Mouse (Mus musculus) ovary, postnatal 10 days (tissue): ENCODE measurements around the gene Gde1.

Experiments used
- DNase-seq: peaks from one replicate; pipeline ENCODE4 v3.0.0; 2022; ENCODE audit warnings: low spot score

Gde1 gene

DNA sequence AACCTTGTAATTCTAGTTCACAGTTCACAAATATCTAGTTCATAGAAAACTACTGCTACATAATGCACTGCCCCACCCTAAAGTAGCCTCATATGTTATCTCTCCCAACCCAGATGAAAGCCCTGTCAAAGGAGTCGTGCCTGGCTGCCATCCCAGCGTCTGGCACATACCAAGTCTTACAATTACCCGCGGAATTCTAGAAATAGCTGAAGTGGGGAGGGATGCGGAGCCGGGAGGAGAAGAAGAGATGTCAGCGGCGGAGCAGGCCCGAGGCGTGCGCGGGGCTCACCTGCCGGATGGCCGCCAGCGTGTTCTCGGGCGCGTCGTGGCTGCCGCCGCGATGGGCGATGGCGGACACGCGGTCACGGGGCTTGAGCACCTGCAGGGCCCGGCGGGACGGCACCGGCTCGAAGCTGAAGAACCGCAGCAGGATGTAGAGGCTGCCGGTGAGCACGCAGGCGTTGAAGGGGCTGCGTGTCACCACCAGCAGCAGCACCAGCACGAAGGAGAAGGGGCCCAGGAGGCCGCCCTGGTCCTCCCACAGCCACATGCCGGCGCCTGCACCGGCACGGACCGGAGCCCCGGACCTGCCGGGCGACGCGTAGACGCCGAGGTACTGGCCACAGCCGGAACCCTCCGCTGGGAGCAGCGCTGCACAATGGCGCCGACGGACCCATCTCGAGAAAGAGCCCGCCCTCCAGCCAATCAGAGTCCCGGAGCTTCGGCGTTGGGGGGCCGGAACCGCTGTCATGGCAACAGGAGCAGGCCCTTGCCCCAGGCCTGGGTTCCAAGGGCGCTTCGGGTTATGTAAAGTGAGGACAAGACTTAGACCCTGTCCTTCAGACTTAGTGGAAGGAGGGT, at the start of gene Gde1:
Gene Gde1 (minus strand): TSS at position 678 of the 861 bp plus-strand sequence.
- peak; percentile 83 for DNase-seq

DNA sequence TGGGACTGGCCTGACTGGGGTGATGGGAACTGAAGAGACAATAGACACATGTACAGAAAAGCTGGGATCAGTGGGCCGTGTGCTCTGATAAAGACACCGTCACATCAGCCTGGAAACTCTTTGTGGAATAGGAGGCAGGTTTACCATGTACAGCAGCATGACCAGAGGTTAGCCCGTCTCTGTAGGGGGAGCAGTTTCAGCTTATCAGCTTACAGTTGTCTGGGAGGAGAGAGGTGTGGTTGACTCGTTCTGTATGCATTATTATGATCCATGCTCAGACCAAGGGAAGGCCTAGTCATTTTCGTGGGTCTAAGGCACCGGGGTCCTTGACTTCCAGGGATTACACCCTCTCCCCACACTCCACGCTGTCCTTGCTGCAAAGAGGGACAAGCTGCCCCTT, 46.0 kb upstream of the Gde1 start:
- DNase-seq: no peak

GRCm38 (mm10) chr7:118749706-118750105, 44.1 kb upstream of the Gde1 start:
- DNase-seq: no peak

DNA sequence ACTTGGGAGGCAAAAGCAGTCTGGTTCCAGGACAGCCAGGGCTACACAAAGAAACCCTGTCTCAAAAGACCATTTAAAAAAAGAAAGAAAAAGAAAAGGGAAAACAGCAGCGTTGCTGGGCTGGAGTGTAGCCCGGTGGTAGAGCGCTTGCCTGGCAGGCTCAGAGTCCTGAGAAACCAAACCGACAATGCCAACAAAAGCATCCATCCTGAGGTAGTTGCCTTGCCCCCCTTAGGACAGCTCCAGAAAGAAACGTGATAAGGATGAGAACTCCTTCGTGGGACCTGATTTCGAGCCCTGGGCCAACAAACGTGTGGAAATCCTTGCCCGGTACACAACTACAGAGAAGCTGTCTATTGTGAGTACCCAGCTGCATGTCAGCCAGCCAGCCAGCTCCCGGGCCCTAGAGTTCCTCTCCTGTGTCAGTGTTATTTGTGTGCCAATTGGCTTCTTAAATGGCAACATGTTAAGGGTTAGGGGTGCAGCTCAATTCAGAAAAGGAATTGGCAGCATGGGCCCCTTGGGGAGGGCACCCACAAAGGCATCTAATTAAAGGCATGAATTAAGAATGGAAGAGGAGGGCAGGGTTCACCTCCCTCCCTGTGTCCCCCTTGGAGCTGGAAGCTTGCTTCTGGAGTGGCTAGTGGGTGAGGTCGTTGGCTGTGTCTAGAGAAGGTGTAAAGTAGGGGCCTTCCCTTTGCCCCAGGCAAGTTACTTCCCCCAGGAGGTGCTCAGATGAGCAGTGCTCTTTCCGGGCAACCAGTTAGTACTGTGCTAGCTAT, 42.5 kb upstream of the Gde1 start:
- DNase-seq: no peak

- no peak for DNase-seq
Measured at GRCm38 (mm10) chr7:118744766-118745165, 39.2 kb upstream of the Gde1 start.

DNA sequence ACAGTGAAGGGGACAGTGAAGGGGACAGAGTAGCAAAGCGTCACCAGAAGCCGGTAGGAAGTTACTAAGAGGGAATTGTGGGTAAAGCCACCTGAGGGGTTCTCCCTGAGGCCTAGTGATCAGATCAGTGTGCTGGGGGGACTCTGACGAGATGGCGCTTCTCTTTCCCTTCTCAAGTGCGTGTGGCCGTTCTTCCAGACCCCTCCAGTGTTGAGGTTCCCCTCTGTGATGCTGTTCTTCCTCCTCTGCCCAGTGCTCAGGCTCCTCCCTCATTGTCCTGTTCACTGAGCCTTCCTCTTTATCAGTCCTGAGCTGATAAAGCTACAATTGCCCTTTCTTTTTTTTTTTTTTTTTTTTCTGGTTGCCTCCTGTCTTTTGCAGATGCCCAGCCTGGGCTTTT, 36.7 kb upstream of the Gde1 start:
- DNase-seq: no peak

DNA sequence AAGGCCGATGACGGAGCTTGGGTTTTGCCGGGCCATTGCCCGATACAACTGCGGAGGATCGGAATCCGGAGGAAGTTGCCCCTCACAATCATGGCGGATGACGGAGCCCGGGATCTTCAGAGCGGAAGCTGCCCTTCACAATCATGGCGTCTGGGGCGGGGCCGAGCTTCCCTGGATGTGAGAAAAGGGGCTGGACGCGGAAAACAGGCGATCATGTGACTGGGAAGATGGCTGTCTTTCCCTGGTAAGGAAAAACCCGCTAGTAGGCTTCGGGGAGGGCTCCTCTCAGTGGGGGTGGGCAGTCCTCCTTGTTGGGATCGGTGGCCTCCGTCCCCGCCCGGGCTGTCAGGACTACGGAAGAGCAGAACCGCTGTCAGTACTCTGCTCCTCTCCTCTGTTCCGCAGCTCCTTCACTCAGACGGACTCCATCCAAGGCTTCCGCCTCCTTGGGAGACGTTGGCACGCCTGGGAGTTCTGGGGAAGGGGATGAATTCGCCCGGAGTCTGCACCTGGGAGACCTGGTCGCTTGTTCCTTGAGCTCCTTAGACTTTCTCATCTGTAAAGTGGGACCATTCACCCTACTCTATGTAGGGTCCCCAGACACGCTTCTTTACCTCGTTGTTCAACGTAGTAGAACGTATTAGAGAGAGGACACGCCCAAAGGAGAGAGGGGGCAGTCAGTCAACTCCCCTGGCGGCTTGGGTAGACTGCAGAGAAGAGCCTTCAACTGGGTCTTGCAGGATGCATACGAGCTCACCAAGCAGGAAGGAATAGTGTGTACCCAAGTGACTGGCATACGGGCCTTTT, 35.2 kb upstream of the Gde1 start:
- DNase-seq: peak; percentile 75

- peak; percentile 48 for DNase-seq
Measured at GRCm38 (mm10) chr7:118739975-118740531, 34.5 kb upstream of the Gde1 start, which contains the start of gene Vps35l. TSS of gene Vps35l (plus strand) at chr7:118740226.

- DNase-seq: no peak
Measured at GRCm38 (mm10) chr7:118738730-118739129, 33.2 kb upstream of the Gde1 start.

GRCm38 (mm10) chr7:118733225-118733624, 27.6 kb upstream of the Gde1 start:
- DNase-seq: no peak

GRCm38 (mm10) chr7:118731781-118732180, 26.2 kb upstream of the Gde1 start:
- no peak for DNase-seq

GRCm38 (mm10) chr7:118728846-118729587, 23.4 kb upstream of the Gde1 start:
- no peak for DNase-seq

GRCm38 (mm10) chr7:118725459-118725858, 19.9 kb upstream of the Gde1 start:
- DNase-seq: no peak

- no peak for DNase-seq
Measured at GRCm38 (mm10) chr7:118723927-118724326, 18.3 kb upstream of the Gde1 start.

GRCm38 (mm10) chr7:118718066-118718465, 12.5 kb upstream of the Gde1 start:
- DNase-seq: no peak

DNA sequence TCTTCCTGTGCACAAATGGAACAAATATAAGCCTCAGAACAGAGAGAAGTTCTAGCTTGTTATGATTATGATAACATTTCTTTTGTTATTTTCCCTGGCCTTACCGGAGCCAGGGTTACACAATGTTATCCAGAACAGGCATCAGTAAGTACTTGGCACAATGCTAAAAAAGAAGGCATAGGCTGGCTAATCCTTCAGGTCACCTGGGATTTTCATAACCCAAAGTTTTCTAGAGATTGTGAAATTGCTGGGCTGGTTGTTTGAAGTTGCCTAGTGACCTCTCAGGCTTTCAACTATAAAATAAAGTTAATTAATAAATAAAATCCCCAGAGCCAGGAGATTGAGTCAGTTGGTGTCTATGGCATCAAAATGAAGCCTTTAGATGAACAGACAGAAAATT, 9.3 kb upstream of the Gde1 start:
- no peak for DNase-seq

- peak; percentile 67 for DNase-seq
Measured at GRCm38 (mm10) chr7:118712228-118713173, 6.9 kb upstream of the Gde1 start, which contains the start of gene Ccp110. TSS of gene Ccp110 (plus strand) at chr7:118712552.

DNA sequence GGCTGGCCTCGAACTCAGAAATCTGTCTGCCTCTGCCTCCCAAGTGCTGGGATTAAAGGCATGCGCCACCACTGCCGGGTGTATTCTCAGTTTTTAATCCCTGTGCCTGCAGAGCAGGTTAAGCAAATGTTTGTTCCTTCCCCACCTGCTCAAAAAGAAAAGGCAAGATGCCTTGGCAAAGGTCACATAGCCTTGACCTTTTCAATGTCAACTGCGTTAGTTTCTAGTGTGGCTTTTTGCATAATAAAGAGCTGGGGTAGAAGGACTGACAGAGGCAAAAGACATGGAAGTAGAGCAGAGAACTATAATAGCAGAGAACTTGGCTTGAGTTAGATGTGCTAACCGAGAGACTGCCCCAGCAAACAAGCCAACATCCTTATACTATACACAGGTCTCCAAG, 5.2 kb upstream of the Gde1 start:
- DNase-seq: no peak

GRCm38 (mm10) chr7:118708002-118708401, 2.4 kb upstream of the Gde1 start:
- DNase-seq: no peak

GRCm38 (mm10) chr7:118707216-118707615, 1.6 kb upstream of the Gde1 start:
- no peak for DNase-seq
